Mouse (Mus musculus): ENCODE measurements around the gene Msto1. TPM values are rescaled to one million over a fixed set of nuclear protein-coding genes. Genes with fewer than 3 reads are reported as not detected.
"Not testable (repeated sequence)": the region's sequence is repeated elsewhere in the genome, so short reads cannot be mapped to it uniquely, and the experiment has no call there.

The Msto1 gene
- polyA plus RNA-seq, 1 experiment from 2014 or later: 42.0 TPM

DNA sequence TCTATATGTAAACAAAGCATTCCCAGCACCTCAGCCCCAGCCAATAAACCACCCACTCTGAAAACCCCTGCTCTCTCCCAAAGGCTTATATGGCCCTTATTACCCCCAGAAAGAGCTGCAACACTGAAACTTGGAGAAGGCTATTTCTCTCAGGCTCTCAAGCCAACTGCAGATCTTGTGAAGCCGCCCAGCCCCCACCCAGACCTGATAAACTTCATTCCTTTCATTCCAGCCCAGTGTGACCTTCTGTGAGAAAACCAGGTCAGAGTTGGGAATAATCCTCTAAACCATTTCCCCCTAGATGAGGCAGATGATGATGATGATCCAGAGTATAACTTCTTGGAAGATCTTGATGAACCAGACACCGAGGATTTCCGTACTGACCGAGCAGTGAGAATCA, 45.4 kb downstream of the Msto1 start:
- H3K27me3 ChIP-seq; H3K4me2 ChIP-seq (replicated peaks); H3K9ac ChIP-seq; ATAC-seq (ENCODE audit: low FRiP score); H3K4me3 ChIP-seq; H3K27ac ChIP-seq; H3K9me3 ChIP-seq (replicated peaks); H3K4me1 ChIP-seq: not testable (repeated sequence)
- WGBS: 93% methylated on average over 3 of the region's 4 CpGs
- peaks cover 27% of the 10 kb centered on the region for H3K36me3 ChIP-seq

DNA sequence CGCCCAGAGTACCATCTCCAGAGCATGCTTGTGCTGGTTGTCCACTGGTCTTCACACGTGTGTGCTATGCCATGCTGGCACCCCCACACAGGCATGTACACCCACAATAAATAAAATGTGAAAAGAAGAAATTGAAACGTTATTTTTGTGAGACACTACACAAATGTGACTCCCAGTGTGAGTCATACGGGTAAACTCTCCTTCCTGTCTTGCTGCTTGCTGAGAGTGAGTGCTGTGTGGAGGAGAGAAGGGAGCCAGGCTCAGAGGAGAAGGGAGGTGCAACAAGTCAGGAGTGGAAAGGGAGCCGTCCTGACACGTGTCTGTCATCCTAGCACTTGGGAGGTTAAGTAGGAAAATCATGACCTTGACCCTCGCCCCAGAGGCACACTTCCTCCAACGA, 46.6 kb downstream of the Msto1 start:
- peaks cover 39% of the 10 kb centered on the region for H3K36me3 ChIP-seq
- ATAC-seq (ENCODE audit: low FRiP score); H3K9ac ChIP-seq; H3K4me3 ChIP-seq; H3K4me1 ChIP-seq; H3K4me2 ChIP-seq (replicated peaks); H3K27me3 ChIP-seq; H3K9me3 ChIP-seq (replicated peaks); H3K27ac ChIP-seq: not testable (repeated sequence)
- WGBS: no CpG with 5 or more reads among the region's 8 CpGs

DNA sequence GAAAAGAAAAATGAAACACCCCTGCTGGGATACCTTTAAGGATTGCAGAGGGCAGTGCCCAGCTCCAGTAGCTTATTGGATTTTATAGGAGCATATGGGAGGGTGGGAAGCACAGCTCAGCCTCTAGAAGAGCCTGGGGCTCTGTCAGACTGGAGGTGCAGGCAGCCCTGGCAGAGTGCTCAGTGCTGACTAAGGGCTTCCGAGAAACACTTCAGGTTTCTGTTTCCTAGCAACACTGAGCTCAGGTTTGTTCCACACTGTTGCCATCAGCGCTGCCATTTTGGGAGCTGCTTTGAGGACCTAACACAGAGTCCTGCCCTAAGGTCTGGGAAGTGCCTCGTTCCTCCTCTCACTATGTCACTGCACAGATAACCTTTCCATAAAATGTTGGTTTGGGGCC, 47.1 kb downstream of the Msto1 start:
- no CpG with 5 or more reads among the region's 3 CpGs for whole genome bisulfite sequencing
- H3K4me1 ChIP-seq; H3K9ac ChIP-seq; H3K4me2 ChIP-seq (replicated peaks); ATAC-seq (ENCODE audit: low FRiP score); H3K27ac ChIP-seq; H3K27me3 ChIP-seq; H3K9me3 ChIP-seq (replicated peaks); H3K4me3 ChIP-seq: not testable (repeated sequence)
- peaks cover 43% of the 10 kb centered on the region for H3K36me3 ChIP-seq

DNA sequence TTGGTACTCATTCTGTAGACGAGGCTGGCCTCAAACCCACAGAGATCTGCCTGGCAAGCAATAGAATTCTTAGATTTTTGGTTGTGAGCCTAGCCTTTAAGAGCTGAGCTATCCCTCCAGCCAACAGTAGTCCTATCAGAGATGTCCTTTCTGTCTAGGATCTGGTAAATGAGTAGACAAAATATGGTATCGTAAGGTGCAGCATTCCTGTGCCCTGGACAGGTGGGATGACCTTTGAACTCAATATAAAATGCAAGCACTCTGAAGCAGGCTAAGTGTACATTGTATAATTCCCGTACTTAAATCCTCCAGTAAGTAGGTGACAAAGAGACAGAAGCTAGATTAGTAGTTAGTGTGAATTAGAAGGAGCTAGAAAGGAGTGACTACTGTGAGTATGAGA, 51.7 kb downstream of the Msto1 start:
- Histone ChIP-seq H3K4me1 (no peaks in the 10 kb centered on the region), H3K36me3 (peaks cover 84% of the 10 kb centered on the region), H3K27ac (no peak overlapping the region), H3K4me3 (no peak overlapping the region), H3K9me3 (replicated peaks) (no peaks in the 10 kb centered on the region), H3K4me2 (replicated peaks) (no peak overlapping the region), H3K27me3 (no peaks in the 10 kb centered on the region), H3K9ac (no peak overlapping the region)
- WGBS: 91% methylated on average over 3 of the region's 3 CpGs
- ATAC-seq (ENCODE audit: low FRiP score): no peak

DNA sequence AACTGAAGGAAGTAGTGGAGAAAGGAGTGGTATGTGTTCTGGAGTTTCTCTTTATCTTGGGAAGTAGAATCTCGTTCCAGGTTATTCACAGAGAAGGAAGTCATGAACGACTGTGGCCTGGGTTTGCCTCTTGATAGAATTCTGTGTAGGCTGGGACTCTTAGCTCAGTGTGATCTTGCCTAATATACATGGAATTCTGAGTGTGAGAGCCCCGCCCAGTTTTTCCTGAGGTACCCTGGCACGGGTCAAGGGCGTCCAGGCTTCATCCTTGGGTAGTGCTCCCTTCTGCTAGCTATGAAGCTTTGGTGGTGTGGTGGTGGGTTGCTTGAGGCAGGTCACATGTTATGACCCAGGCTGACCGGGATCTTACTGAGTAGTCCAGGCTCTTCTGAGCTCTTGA, 58.0 kb downstream of the Msto1 start:
- Histone ChIP-seq H3K4me2 (replicated peaks) (no peak overlapping the region), H3K4me1 (no peaks in the 10 kb centered on the region), H3K9ac (no peak overlapping the region), H3K9me3 (replicated peaks) (no peaks in the 10 kb centered on the region), H3K4me3 (no peak overlapping the region), H3K27ac (no peak overlapping the region), H3K36me3 (peaks cover 62% of the 10 kb centered on the region), H3K27me3 (no peaks in the 10 kb centered on the region)
- 90% methylated on average over 6 of the region's 6 CpGs for WGBS
- no peak for ATAC-seq (ENCODE audit: low FRiP score)

Other genes with a start within 250 kb of the Msto1 start
- gene Khdc4, start 228.2 kb downstream of the Msto1 start, polyA plus RNA-seq (2016; fragmentation: Nextera tagmentation; extraction: Ambion mirVana): 117 and 119 TPM in 2 replicates
- 43.6 and 47.1 TPM in 2 replicates for gene Rit1, start 197.2 kb downstream of the Msto1 start, polyA plus RNA-seq (2016; fragmentation: Nextera tagmentation; extraction: Ambion mirVana)
- gene Syt11, start 138.8 kb downstream of the Msto1 start, polyA plus RNA-seq (2016; fragmentation: Nextera tagmentation; extraction: Ambion mirVana): 153 and 157 TPM in 2 replicates
- gene Gon4l, start 78.8 kb downstream of the Msto1 start, polyA plus RNA-seq (2016; fragmentation: Nextera tagmentation; extraction: Ambion mirVana): 18.8 and 19.4 TPM in 2 replicates
- gene Ash1l, start 36.6 kb upstream of the Msto1 start, polyA plus RNA-seq (2016; fragmentation: Nextera tagmentation; extraction: Ambion mirVana): 22.0 and 22.5 TPM in 2 replicates
- gene Dap3, start 37.2 kb upstream of the Msto1 start, polyA plus RNA-seq (2016; fragmentation: Nextera tagmentation; extraction: Ambion mirVana): 144 and 145 TPM in 2 replicates
- gene Rusc1, start 179.3 kb upstream of the Msto1 start, polyA plus RNA-seq (2016; fragmentation: Nextera tagmentation; extraction: Ambion mirVana): 66.9 and 67.1 TPM in 2 replicates
- not detected in 2 replicates for gene Gm43738, start 187.1 kb upstream of the Msto1 start, polyA plus RNA-seq (2016; fragmentation: Nextera tagmentation; extraction: Ambion mirVana)
- gene Fdps, start 188.0 kb upstream of the Msto1 start, polyA plus RNA-seq (2016; fragmentation: Nextera tagmentation; extraction: Ambion mirVana): 284 TPM in 2 replicates
- gene Pklr, start 222.1 kb upstream of the Msto1 start, polyA plus RNA-seq (2016; fragmentation: Nextera tagmentation; extraction: Ambion mirVana): 0.25 and 0.96 TPM in 2 replicates
- 20.7 and 22.3 TPM in 2 replicates for gene Hcn3, start 246.2 kb upstream of the Msto1 start, polyA plus RNA-seq (2016; fragmentation: Nextera tagmentation; extraction: Ambion mirVana)